Mouse (Mus musculus) splenic B cell, adult 2 months (primary cell): ENCODE measurements at regions not wholly inside any gene's neighbourhood (a gene's known extent, or its start where the extent isn't known, plus 50 kb on each side); places are given as distances from the start of the nearest gene placed in this dataset.
"Not testable (repeated sequence)": the region's sequence is repeated elsewhere in the genome, so short reads cannot be mapped to it uniquely, and the experiment has no call there.

Source experiments
- DNase-seq: peaks from one replicate; pipeline ENCODE4 v3.0.0-alpha.2; 2011; ENCODE audit warnings: low read depth, low spot score
- H3K27me3 ChIP-seq: 2 replicates; pipeline ENCODE4 v1.6.1; 2012; ENCODE audit warnings: mild to moderate bottlenecking, low read length, moderate library complexity, mixed read lengths; ENCODE audit not compliant: control insufficient read depth, poor library complexity, insufficient read depth, severe bottlenecking
- H3K36me3 ChIP-seq: 2 replicates; pipeline ENCODE4 v1.6.1; 2012; ENCODE audit warnings: mild to moderate bottlenecking, low read length, moderate library complexity, mixed read lengths; ENCODE audit not compliant: control insufficient read depth, poor library complexity, insufficient read depth, severe bottlenecking

DNA sequence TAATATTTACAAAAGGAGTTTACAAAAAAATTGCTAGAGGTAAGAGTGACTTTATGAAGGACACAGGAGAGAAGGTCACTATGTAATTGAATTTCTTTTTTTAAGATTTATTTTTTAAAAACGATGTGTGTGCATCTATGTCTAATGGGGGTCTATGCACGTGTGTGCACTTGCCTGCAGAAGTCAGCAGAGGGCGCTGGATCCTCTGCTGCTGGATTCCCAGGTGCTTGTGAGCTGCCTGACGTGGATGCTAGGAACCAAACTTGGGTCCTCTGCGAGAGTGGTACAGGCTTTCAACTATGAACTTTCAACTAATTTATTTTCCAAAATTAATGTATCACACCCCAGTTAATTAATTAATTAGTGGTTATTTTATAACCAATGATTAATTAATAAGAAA lies 85.0 kb downstream of the Glrx3 start:
- no peaks in the 10 kb centered on the region for H3K36me3 ChIP-seq
- H3K27me3 ChIP-seq: no peaks in the 10 kb centered on the region
- no peak for DNase-seq

DNA sequence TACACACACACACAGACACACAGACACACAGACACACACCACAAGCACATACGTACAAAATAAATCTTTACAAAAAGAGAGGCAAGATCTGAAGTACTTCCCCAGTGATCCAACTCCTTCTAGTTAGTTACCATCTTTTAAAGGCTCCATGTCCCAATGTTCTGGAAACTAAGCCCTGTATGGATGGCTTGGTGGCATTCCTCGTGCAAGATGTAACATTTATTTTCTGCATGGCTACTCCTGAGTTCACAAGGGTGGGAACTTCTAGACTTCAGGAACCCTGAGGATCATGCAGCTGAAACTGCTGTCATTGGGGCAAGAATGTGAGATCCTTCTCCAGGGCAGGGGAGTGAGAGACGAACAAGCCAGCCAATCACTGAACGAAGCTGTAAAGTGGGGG lies 96.1 kb downstream of the Glrx3 start:
- DNase-seq: no peak
- H3K27me3 ChIP-seq: no peaks in the 10 kb centered on the region

DNA sequence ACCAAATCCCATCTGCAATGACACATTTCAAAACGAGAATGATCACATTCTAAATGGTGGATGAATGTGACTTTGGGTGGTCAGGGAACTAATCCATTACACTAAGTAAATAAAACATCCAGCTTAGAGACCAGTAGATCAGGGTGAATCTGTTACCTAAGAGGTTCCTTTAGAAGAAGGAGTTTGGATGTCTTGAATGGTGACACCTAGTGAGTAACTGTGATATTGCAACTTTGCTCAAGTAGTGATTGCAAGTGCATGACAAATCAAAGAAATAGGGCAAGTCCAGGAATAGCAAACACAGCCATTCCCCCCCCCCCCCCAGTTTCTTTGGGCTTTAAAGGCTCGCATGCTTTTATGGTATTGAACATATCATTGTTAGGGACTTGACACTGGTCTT lies 112.6 kb downstream of the Glrx3 start:
- peak; percentile 82 for DNase-seq
- no peaks in the 10 kb centered on the region for H3K36me3 ChIP-seq

More for the DNA sequence above, 96.1 kb downstream of the Glrx3 start:
- H3K36me3 ChIP-seq: no peaks in the 10 kb centered on the region

DNA sequence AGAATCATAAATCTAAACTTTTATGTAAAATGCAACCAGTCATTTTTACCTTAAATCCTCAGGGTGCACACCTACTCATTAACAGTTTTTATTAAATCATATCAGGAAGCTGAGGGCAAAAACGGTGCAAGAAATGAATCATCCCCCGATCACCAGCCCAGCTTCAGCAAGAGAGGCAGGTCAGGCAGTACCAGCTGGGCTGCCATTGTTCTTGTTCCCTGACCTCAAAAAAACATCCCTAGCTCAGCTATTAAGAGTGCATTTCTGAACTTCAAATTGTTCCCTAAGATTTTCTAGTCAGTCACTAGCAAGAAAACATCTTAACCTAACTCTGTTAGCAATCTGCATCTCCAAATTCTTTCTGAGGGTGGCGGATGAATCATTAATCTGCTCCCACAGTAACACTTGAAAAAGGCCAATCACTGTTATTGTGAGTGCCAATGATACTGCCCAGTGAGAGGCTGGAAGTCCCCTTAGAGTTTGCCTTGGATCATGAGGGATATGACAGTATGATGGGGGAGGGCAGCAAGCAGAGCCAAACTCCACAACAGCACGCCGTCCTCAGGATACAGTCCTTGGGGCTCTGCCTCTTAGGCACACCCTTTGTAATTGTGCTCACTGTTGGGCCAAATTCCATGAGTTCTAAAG lies 115.3 kb downstream of the Glrx3 start:
- H3K27me3 ChIP-seq: no peaks in the 10 kb centered on the region
- no peak for DNase-seq
- H3K36me3 ChIP-seq: no peaks in the 10 kb centered on the region

More for the DNA sequence above, 112.6 kb downstream of the Glrx3 start:
- no peaks in the 10 kb centered on the region for H3K27me3 ChIP-seq

- no peak for DNase-seq
- H3K27me3 ChIP-seq: no peaks in the 10 kb centered on the region
- H3K36me3 ChIP-seq: no peaks in the 10 kb centered on the region
Observed at GRCm38 (mm10) chr7:137555481-137555880, 118.1 kb downstream of the Glrx3 start.

DNA sequence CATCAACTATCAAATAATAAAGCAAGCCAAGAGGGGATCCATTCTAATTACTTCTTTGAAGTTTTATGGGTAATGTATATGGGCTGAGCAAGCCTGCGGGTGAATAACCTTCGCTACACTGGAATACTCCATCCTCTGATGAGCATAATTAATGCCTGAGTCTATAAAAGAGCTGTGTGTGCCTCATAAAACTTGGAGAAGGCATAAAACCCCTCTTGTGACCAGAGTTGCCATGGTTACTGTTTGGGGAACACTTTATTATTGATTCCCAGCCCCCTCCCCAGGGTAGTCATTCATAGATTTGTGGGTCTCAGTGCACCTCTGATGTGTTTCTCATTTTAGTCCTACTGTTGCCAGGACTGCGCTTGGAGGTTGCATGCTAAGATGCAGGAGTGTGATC lies 120.0 kb downstream of the Glrx3 start:
- DNase-seq: no peak

GRCm38 (mm10) chr7:137558871-137559270 lies 121.5 kb downstream of the Glrx3 start:
- no peaks in the 10 kb centered on the region for H3K36me3 ChIP-seq
- DNase-seq: no peak
- H3K27me3 ChIP-seq: no peaks in the 10 kb centered on the region

More for the DNA sequence above, 120.0 kb downstream of the Glrx3 start:
- Histone ChIP-seq H3K36me3 (no peaks in the 10 kb centered on the region), H3K27me3 (no peaks in the 10 kb centered on the region)

- no peaks in the 10 kb centered on the region for H3K36me3 ChIP-seq
- no peak for DNase-seq
- no peaks in the 10 kb centered on the region for H3K27me3 ChIP-seq
Observed at GRCm38 (mm10) chr7:137570199-137570598, 132.8 kb downstream of the Glrx3 start.

GRCm38 (mm10) chr7:137575491-137575890 lies 138.1 kb downstream of the Glrx3 start:
- H3K27me3 ChIP-seq: no peaks in the 10 kb centered on the region
- peak; percentile 59 for DNase-seq
- H3K36me3 ChIP-seq: no peaks in the 10 kb centered on the region

- DNase-seq: peak; percentile 88
- H3K27me3 ChIP-seq: no peaks in the 10 kb centered on the region
- no peaks in the 10 kb centered on the region for H3K36me3 ChIP-seq
Observed at GRCm38 (mm10) chr7:137576251-137576650, 138.8 kb downstream of the Glrx3 start.

GRCm38 (mm10) chr7:137583556-137583955 lies 146.1 kb downstream of the Glrx3 start:
- no peaks in the 10 kb centered on the region for H3K36me3 ChIP-seq

GRCm38 (mm10) chr7:137584916-137585315 lies 147.5 kb downstream of the Glrx3 start:
- not testable (repeated sequence) for H3K27me3 ChIP-seq, H3K36me3 ChIP-seq
- peak; percentile 30 for DNase-seq

More at GRCm38 (mm10) chr7:137583556-137583955, 146.1 kb downstream of the Glrx3 start:
- no peaks in the 10 kb centered on the region for H3K27me3 ChIP-seq
- no peak for DNase-seq

DNA sequence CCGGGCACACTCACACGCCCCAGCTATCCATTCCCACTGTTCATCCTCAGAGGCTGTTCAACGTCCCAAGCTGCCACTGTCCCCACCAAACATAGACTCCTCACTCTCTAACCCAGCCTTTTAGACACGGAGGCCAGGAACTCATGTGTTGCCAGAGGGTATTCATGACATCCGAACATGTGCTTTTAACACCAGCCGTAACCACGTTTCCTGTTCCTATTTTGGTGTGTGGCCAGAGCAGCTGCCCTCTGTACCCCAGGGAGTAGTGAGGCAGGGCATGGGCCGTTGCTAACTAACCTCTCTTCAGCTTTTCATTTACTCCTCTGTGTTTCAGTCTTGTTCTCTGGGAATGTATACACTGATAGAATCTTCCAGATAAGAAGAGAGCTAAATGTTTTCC lies 156.2 kb downstream of the Glrx3 start:
- H3K36me3 ChIP-seq: no peaks in the 10 kb centered on the region
- H3K27me3 ChIP-seq: no peaks in the 10 kb centered on the region
- peak; percentile 84 for DNase-seq

- Histone ChIP-seq H3K36me3 (no peaks in the 10 kb centered on the region), H3K27me3 (no peaks in the 10 kb centered on the region)
- DNase-seq: no peak
Observed at GRCm38 (mm10) chr7:137595567-137595966, 158.2 kb downstream of the Glrx3 start.

DNA sequence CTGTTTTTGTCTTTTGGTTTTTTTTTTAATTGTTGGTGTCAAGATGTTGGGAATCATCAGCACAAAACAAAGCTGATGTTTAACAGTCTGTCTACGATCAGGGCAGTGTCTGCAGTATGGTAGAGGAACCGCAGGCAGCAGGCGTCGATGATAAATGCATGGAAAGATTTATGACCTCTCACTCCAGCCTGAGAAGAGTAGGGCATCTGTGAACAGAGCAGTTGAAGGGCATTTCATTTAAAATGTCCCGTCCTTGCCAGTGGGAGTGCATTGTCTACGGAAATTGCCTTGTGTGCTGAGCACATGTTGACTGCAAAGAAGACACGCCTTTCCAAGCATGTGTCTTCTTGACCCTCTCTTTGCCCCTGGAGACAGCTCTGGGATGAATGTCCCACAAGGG lies 158.7 kb downstream of the Glrx3 start:
- Histone ChIP-seq H3K27me3 (no peaks in the 10 kb centered on the region), H3K36me3 (no peaks in the 10 kb centered on the region)
- no peak for DNase-seq

DNA sequence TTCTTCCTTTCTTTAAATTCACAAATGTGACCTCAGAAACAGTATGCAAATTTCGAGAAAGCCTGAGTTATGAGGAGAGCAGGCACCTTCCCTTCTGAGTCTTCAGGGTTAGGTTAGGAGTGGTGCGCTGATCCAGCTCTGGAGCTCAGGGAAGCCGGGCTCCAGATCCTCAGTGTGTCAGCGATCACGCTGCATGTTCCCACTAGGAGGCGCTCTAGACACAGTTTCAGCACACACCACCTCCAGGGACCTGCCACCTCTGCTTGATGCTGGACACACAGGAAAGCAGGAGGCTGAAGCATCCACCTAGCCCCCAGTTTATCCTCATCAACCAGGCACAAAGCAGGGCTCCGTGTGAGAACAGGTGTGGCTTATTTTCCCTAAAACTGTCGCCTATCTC lies 165.6 kb downstream of the Glrx3 start:
- peak; percentile 82 for DNase-seq
- Histone ChIP-seq H3K27me3 (no peaks in the 10 kb centered on the region), H3K36me3 (no peaks in the 10 kb centered on the region)
